Mouse (Mus musculus) left cerebral cortex, adult 11 months (tissue): ENCODE results near the gene Taf11.

Source experiments
- DNase-seq: peaks from one replicate; pipeline ENCODE4 v3.0.0; 2022; ENCODE audit warnings: low spot score

The Taf11 gene

GRCm38 (mm10) chr17:27920676-27921075 is 11.0 kb upstream of the Taf11 start:
- no peak for DNase-seq

GRCm38 (mm10) chr17:27916366-27916765 is 6.7 kb upstream of the Taf11 start:
- no peak for DNase-seq

GRCm38 (mm10) chr17:27914742-27915141 is 5.1 kb upstream of the Taf11 start:
- no peak for DNase-seq

GRCm38 (mm10) chr17:27911371-27911770 is 1.7 kb upstream of the Taf11 start:
- DNase-seq = no peak

GRCm38 (mm10) chr17:27908888-27909621 is 589 bp downstream of the Taf11 start, which contains the start of gene Anks1:
Anks1 (plus strand) TSS chr17:27909306.
- DNase-seq = peak; percentile 62

GRCm38 (mm10) chr17:27908206-27908887 is 1.3 kb downstream of the Taf11 start:
- no peak for DNase-seq

GRCm38 (mm10) chr17:27907512-27908205 is 2.0 kb downstream of the Taf11 start:
- DNase-seq = peak; percentile 91

GRCm38 (mm10) chr17:27886499-27887210 is 23.0 kb downstream of the Taf11 start:
- DNase-seq = no peak

- no peak for DNase-seq
Observed at GRCm38 (mm10) chr17:27883994-27884393, 25.6 kb downstream of the Taf11 start.

- DNase-seq = no peak
Observed at GRCm38 (mm10) chr17:27883129-27883528, 26.5 kb downstream of the Taf11 start.

- DNase-seq = no peak
Observed at GRCm38 (mm10) chr17:27881518-27881917, 28.1 kb downstream of the Taf11 start.

GRCm38 (mm10) chr17:27874510-27874909 is 35.1 kb downstream of the Taf11 start:
- no peak for DNase-seq

GRCm38 (mm10) chr17:27873583-27873982 is 36.1 kb downstream of the Taf11 start:
- no peak for DNase-seq

GRCm38 (mm10) chr17:27871851-27872250 is 37.8 kb downstream of the Taf11 start:
- DNase-seq = peak; percentile 18

- DNase-seq = no peak
Observed at GRCm38 (mm10) chr17:27866737-27867136, 42.9 kb downstream of the Taf11 start.

- DNase-seq = no peak
Observed at GRCm38 (mm10) chr17:27865461-27865860, 44.2 kb downstream of the Taf11 start.

GRCm38 (mm10) chr17:27859131-27859530 is 50.5 kb downstream of the Taf11 start:
- DNase-seq = no peak

GRCm38 (mm10) chr17:27857649-27858475 is 51.8 kb downstream of the Taf11 start:
- DNase-seq = no peak

GRCm38 (mm10) chr17:27856798-27857648 is 52.6 kb downstream of the Taf11 start:
- no peak for DNase-seq

GRCm38 (mm10) chr17:27856265-27856797 is 53.3 kb downstream of the Taf11 start, which contains the start of gene Uhrf1bp1:
Uhrf1bp1 (plus strand) TSS chr17:27856441.
- DNase-seq = peak; percentile 47
